Mouse (Mus musculus): ENCODE results near the gene Olfr955. TPM values are rescaled to one million over a fixed set of nuclear protein-coding genes. Genes with fewer than 3 reads are reported as not detected.

Gene Olfr955
- not detected in 2 replicates for polyA plus RNA-seq (2015; fragmentation: Nextera tagmentation; extraction: Ambion mirVana)

DNA sequence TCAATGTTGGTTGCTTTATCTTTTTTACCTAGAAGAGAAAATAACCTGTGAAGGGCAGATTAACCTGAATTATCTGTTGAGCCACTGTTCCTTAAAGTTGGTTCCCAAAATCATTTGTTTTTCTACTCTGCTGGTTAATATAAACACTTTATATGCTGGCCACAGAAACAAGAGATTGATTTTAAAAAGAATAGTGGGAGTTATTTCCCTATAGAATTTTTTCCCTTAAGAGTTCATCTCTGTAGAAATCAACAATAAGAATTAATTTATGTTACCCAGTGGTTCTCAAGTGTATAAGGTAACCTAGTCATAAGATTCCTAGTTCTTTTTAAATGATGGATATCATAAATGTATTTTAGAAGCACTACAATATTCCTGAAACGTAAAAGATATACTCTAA is at the start of gene Olfr955:
Gene Olfr955 (minus strand): TSS at position 101 of the 400 bp plus-strand sequence.
- DNase-seq (ENCODE audit: low spot score): no peak

DNA sequence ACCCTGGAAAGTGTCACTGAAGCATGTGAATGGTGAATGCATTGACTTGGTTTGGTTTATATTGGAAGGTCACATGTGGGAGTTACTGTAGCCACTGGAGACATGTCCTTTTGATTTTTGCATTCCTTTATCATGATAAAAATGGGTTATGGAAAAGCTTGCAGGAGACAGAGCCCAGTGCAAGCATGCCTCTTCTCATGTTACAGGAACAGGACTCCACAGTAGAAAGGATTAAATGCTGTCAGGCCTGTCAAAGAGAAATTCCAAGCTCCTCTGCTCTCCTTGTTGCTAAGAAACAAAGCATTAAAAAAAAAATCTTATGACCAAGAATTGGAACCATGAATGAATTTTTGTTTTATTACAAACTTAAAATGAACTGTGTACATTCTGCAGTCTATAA is 46.9 kb upstream of the Olfr955 start:
- DNase-seq (ENCODE audit: low spot score): no peak

DNA sequence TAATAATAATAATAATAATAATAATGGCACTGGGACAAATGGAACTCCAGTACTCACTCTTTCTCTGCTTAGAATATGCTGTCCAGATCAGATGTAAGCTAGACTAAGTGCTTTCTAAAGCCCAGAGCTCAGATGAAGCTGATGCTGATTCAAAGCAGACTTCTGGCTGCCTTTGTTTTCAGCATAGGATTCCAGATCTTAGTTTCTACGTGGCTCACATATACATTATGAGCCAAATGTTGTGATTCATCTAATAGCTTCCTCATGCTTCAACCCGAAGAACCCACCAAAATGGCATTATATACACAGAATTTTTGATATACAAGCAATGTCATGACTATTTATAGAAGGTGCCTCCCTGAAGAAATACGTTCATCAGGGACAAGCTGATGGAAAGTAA is 43.8 kb upstream of the Olfr955 start, which contains the start of gene Olfr957:
Gene Olfr957 (minus strand): TSS at position 279 of the 400 bp plus-strand sequence.
- no peak for DNase-seq (ENCODE audit: low spot score)

DNA sequence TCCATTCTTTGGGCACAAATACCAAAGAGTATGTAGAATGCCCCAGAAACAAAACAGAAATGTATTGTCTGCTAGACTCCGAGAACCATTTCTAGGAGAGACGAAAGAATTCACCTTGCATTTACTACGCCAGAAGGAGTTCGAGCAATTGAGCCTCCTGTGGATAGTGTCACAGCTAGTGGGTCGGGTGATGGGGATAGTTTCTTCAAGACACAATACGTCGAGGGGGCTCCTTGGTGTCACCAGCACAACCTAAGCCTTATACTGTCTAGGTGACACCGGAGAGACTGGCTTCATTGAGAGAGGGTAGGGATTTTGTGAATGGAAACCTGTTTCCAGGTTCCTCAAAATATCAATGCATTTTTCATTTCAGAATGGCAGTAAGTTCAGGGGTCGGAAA is 37.7 kb upstream of the Olfr955 start:
- no peak for DNase-seq (ENCODE audit: low spot score)

DNA sequence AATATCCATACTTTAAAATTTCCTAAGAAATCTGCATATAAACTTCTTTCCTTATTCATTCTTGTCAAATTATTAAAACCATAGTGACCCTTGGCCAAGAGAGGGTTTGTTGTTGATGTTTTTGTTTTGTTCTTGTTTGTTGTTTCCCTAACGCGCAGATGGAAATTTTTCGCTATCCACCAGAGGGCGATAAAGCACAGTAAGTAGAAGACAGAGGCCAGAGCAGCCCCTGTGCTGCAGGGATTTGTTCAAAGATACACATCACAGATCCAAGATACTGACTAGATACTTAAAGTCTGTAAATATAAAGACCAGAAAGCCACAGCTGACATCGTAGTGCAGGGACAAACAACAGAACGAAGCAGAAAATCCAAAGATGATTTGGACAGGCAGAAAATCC is 37.3 kb upstream of the Olfr955 start:
- DNase-seq (ENCODE audit: low spot score): no peak

DNA sequence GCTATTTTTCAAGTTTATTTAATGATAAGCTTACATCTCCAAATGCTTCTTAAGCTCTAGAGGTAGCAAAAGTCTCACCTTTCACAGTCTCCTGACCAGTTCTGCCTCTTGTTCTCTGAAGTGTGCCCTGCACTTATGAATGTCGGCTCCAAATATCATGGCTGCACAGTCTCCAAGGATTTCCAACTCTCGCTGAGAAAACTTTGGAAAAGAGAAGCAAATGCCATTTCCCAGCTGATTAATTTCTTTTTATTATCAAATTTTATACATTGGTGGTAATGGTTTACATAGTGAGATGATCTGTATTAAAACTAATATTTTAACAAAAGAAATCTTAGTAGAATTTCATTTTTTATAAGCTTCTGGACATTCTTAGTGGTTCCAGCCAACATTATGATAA is 22.2 kb upstream of the Olfr955 start, which contains the start of gene Olfr44:
Gene Olfr44 (minus strand): TSS at position 101 of the 400 bp plus-strand sequence.
- DNase-seq (ENCODE audit: low spot score): no peak

DNA sequence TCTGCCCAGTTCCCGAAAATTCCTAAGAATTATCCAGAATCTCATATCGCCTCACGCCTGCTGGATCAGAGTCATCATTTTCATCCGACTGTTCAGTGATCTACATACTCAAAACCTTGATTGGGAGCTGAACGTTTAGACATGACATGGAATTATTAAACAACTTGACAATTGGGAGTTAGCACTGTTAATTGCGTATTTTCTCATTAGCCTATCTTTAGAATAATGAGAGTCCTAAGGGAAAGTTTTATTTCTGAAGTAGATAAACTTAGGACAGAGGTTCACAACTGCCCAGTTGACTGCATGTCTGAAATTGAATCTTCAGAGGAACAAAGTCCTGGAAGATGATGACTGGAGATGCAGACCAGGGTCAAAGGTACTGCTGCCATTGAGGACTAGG is 15.3 kb downstream of the Olfr955 start, which contains the start of gene Olfr954:
Gene Olfr954 (plus strand): TSS at position 301 of the 400 bp plus-strand sequence.
- no peak for DNase-seq (ENCODE audit: low spot score)

DNA sequence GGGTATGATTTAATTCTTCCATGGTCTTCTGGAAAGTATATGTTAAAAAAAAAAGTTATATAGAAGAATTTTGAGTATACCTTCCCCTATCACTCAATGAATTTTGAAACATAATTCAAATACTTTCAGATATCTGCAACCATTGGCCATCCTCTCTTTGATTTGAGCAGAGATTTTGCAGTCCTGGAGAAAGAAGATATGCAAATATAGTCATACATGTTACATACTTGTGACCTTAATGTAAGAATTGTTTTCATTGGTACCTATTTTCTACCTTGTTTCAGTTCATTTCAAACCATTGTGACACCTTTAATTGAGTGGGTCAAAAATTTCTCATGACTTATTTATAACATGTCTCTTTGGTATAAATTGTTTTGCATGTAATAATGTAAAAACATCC is 44.7 kb downstream of the Olfr955 start, which contains the start of gene Olfr952:
Gene Olfr952 (minus strand): TSS at position 101 of the 400 bp plus-strand sequence.
- no peak for DNase-seq (ENCODE audit: low spot score)

Other genes with a start within 250 kb of the Olfr955 start
- not detected in 2 replicates for gene Olfr1537, start 221.9 kb downstream of the Olfr955 start, polyA plus RNA-seq (2015; fragmentation: Nextera tagmentation; extraction: Ambion mirVana)
- not detected in 2 replicates for gene Olfr945, start 195.1 kb downstream of the Olfr955 start, polyA plus RNA-seq (2015; fragmentation: Nextera tagmentation; extraction: Ambion mirVana)
- not detected in 2 replicates for gene Olfr948, start 145.9 kb downstream of the Olfr955 start, polyA plus RNA-seq (2015; fragmentation: Nextera tagmentation; extraction: Ambion mirVana)
- gene Olfr951, start 84.5 kb downstream of the Olfr955 start, polyA plus RNA-seq (2015; fragmentation: Nextera tagmentation; extraction: Ambion mirVana): not detected in 2 replicates
- not detected in 2 replicates for gene Olfr952, start 44.8 kb downstream of the Olfr955 start, polyA plus RNA-seq (2015; fragmentation: Nextera tagmentation; extraction: Ambion mirVana)
- gene Olfr954, start 15.2 kb downstream of the Olfr955 start, polyA plus RNA-seq (2015; fragmentation: Nextera tagmentation; extraction: Ambion mirVana): not detected in 2 replicates
- not detected in 2 replicates for gene Olfr44, start 22.1 kb upstream of the Olfr955 start, polyA plus RNA-seq (2015; fragmentation: Nextera tagmentation; extraction: Ambion mirVana)
- not detected in 2 replicates for gene Olfr957, start 43.9 kb upstream of the Olfr955 start, polyA plus RNA-seq (2015; fragmentation: Nextera tagmentation; extraction: Ambion mirVana)
- gene Olfr958, start 82.1 kb upstream of the Olfr955 start, polyA plus RNA-seq (2015; fragmentation: Nextera tagmentation; extraction: Ambion mirVana): not detected in 2 replicates
- not detected in 2 replicates for gene Olfr959, start 103.6 kb upstream of the Olfr955 start, polyA plus RNA-seq (2015; fragmentation: Nextera tagmentation; extraction: Ambion mirVana)
- 0.98 and 1.3 TPM in 2 replicates for gene AW551984, start 132.5 kb upstream of the Olfr955 start, polyA plus RNA-seq (2015; fragmentation: Nextera tagmentation; extraction: Ambion mirVana)
- not detected in 2 replicates for gene Olfr148, start 138.7 kb upstream of the Olfr955 start, polyA plus RNA-seq (2015; fragmentation: Nextera tagmentation; extraction: Ambion mirVana)
- not detected in 2 replicates for gene Olfr960, start 149.4 kb upstream of the Olfr955 start, polyA plus RNA-seq (2015; fragmentation: Nextera tagmentation; extraction: Ambion mirVana)
- not detected in 2 replicates for gene Olfr961, start 173.1 kb upstream of the Olfr955 start, polyA plus RNA-seq (2015; fragmentation: Nextera tagmentation; extraction: Ambion mirVana)
- gene Olfr963, start 195.3 kb upstream of the Olfr955 start, polyA plus RNA-seq (2015; fragmentation: Nextera tagmentation; extraction: Ambion mirVana): not detected in 2 replicates
- gene Olfr149, start 235.2 kb upstream of the Olfr955 start, polyA plus RNA-seq (2015; fragmentation: Nextera tagmentation; extraction: Ambion mirVana): not detected in 2 replicates
- gene Olfr965, start 239.4 kb upstream of the Olfr955 start, polyA plus RNA-seq (2015; fragmentation: Nextera tagmentation; extraction: Ambion mirVana): not detected in 2 replicates